Mouse (Mus musculus) heart, embryonic 14.5 days (tissue): Measurements from ENCODE around the gene Cgnl1. TPM values are rescaled to one million over a fixed set of nuclear protein-coding genes. Genes with fewer than 3 reads are reported as not detected.

Source experiments
- ATAC-seq: fragments of 200-750 bp; cut with Nextera tagmentation; 2 replicates; pipeline ENCODE4 v1.8.0; 2017; ENCODE audit warnings: low read depth, moderate TSS enrichment; ENCODE audit not compliant: insufficient number of reproducible peaks, insufficient read depth, low FRiP score
- H3K27ac ChIP-seq, 2 experiments: fragments of 200-500 bp in 1 of 2; fragments of 300-500 bp in 1 of 2; sonication (generic) in 1 of 2; replicated peaks in 1 of 2; 2 replicates each; pipeline ENCODE4 v1.5.1; 2012 to 2014; ENCODE audit warnings: low read depth in 2 of 2, low read length in 2 of 2, control low read depth in 1 of 2, mild to moderate bottlenecking in 1 of 2, mixed read lengths in 1 of 2; ENCODE audit not compliant: control insufficient read depth in 1 of 2, insufficient read depth in 1 of 2
- H3K27me3 ChIP-seq: fragments of 300-500 bp; sonication (generic); 2 replicates; pipeline ENCODE4 v1.6.1; 2014; ENCODE audit warnings: mild to moderate bottlenecking, low read length, control low read depth; ENCODE audit not compliant: control insufficient read depth, insufficient read depth
- H3K36me3 ChIP-seq: fragments of 300-500 bp; sonication (generic); 2 replicates; pipeline ENCODE4 v1.6.1; 2014; ENCODE audit warnings: mild to moderate bottlenecking, control low read depth, low read length, mixed read lengths; ENCODE audit not compliant: control insufficient read depth, insufficient read depth
- H3K4me1 ChIP-seq, 2 experiments: fragments of 200-500 bp in 1 of 2; fragments of 300-500 bp in 1 of 2; sonication (generic) in 1 of 2; 2 replicates each; pipeline ENCODE4 v1.6.1; 2012 to 2014; ENCODE audit warnings: low read length in 2 of 2, control low read depth in 1 of 2, mixed read lengths in 1 of 2; ENCODE audit not compliant: control insufficient read depth in 2 of 2, insufficient read depth in 2 of 2
- H3K4me2 ChIP-seq: fragments of 300-500 bp; sonication (generic); 2 replicates; pipeline ENCODE4 v1.6.1; 2014; ENCODE audit warnings: mild to moderate bottlenecking, low read length
- H3K4me3 ChIP-seq, 2 experiments: fragments of 200-500 bp in 1 of 2; fragments of 300-500 bp in 1 of 2; sonication (generic) in 1 of 2; 2 replicates each; pipeline ENCODE4 v1.5.1; 2012 to 2014; ENCODE audit warnings: low read length in 2 of 2, mild to moderate bottlenecking in 2 of 2, control low read depth in 1 of 2, low read depth in 1 of 2, moderate library complexity in 1 of 2; ENCODE audit not compliant: control insufficient read depth in 1 of 2, insufficient read depth in 1 of 2
- H3K9ac ChIP-seq: fragments of 300-500 bp; sonication (generic); 2 replicates; pipeline ENCODE4 v1.6.1; 2014; ENCODE audit warnings: mild to moderate bottlenecking, low read length
- H3K9me3 ChIP-seq: fragments of 300-500 bp; sonication (generic); 2 replicates; pipeline ENCODE4 v1.6.1; 2016; ENCODE audit warnings: low read length, control low read depth; ENCODE audit not compliant: control insufficient read depth
- WGBS: fragments of 180-500 bp; shearing (Covaris S2); extraction: QIAGEN DNeasy Blood & Tissue Kit; methylation state at CpG from one replicate; pipeline ENCODE4 v1.1.7; 2014; 5-methylcytosine and 5-hydroxymethylcytosine counted together
- polyA plus RNA-seq: library from polyadenylated mRNA; unstranded; fragments of >200 nt; fragmentation: Nextera tagmentation; extraction: Ambion mirVana; gene quantifications from 2 replicates; pipeline ENCODE4 v1.2.1, GENCODE M21; 2014

Gene Cgnl1
- polyA plus RNA-seq, 1 experiment from 2014 or later = 37.6 TPM

DNA sequence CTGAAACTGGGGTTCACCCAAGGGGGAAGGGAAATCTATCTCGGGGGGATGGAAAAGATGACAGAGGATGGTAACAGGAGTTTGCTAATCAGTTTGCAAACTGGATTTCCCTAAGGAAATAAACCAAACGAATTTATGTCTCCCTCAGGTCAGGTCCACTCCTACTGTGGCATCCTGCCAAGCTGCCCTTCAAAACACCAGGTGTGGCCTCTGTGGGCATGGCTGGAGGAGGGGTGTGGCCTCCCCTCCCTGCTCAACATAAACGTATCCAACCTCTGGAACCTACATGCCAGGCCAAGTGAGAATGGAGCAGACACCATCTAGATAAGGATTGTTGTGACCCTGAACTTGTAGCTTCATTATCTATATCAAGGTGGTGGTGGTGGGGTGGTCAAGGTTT is 185.0 kb downstream of the Cgnl1 start:
- Histone ChIP-seq H3K4me3 (no peak overlapping the region), H3K36me3 (peaks cover 36% of the 10 kb centered on the region), H3K4me2 (no peak overlapping the region), H3K9me3 (peaks cover 9% of the 10 kb centered on the region), H3K27ac (no peak overlapping the region), H3K4me1 (peaks cover 4 to 38% of the 10 kb centered on the region in 2 experiments; a peak in 3 of 4 replicates), H3K9ac (no peak overlapping the region), H3K27me3 (no peaks in the 10 kb centered on the region)
- ATAC-seq = no peak
- WGBS = 43% methylated on average over 3 of the region's 3 CpGs

DNA sequence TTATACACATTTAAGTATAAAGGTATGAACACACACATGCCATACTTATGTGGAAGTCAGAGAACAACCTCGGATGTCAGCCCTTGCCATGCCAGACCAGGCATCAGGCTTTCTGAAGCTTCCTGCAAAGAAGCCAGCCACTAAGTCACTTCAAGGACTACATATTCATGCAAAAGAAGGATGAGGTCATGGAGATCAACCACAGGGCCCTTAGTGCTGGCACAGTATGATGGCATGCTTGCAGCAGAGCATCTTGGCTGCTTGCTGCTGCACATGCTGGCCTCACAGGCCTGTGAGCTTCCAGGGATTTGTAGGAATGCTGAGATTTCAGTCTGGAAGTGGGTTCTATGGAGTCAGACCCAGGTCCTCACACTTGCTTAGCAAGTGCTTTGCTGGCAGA is 188.6 kb downstream of the Cgnl1 start:
- H3K27ac ChIP-seq = no peak overlapping the region
- H3K4me2 ChIP-seq = no peak overlapping the region
- H3K9ac ChIP-seq = no peak overlapping the region
- no peaks in the 10 kb centered on the region for H3K27me3 ChIP-seq
- H3K36me3 ChIP-seq = peaks cover 48% of the 10 kb centered on the region
- ATAC-seq = no peak
- H3K4me3 ChIP-seq = no peak overlapping the region
- peaks cover 0 to 13% of the 10 kb centered on the region in 2 experiments; a peak in 1 of 4 replicates for H3K4me1 ChIP-seq
- peaks cover 9% of the 10 kb centered on the region for H3K9me3 ChIP-seq
- 57% methylated on average over 1 of the region's 1 CpGs for WGBS

DNA sequence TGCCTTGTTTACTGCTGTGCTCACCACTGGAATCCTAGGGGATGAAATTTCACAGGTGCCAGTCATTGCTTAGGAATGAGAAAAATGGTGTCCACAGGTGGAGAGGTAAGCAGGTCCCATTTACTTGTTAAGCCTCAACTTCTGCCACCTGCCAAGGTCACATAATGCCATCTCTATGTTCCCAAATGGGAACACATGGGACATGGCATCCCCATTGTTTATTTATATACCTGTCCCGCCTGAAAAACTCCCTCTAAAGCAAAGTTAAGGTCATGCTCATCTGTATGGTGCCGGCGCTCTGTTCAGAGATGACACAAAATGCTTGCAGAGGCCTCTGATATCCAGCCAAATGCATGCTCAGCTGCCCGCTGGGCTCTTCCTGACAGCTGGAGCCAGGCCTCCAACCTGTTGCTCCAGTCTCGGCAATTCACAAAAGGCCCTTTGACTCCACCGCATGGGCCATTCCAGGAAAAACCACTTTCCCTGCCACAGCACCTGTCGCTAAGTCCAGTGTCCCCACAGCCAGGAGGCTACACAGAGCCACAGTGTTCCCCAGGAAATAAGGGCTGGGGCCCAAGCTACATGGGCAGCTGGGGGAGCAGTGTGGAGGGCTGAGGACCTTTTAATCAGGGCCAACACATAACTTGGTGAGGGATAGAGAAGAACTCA is 192.4 kb downstream of the Cgnl1 start:
- Histone ChIP-seq H3K4me1 (peaks cover 1 to 5% of the 10 kb centered on the region in 2 experiments; a peak in 2 of 4 replicates), H3K9me3 (no peaks in the 10 kb centered on the region), H3K36me3 (peaks cover 47% of the 10 kb centered on the region), H3K4me3 (no peak overlapping the region), H3K27ac (no peak overlapping the region), H3K27me3 (no peaks in the 10 kb centered on the region), H3K9ac (no peak overlapping the region), H3K4me2 (no peak overlapping the region)
- ATAC-seq = no peak
- WGBS = 72% methylated on average over 7 of the region's 7 CpGs

Other genes starting within 250 kb of the Cgnl1 start
- 125 and 136 TPM in 2 replicates for gene Myzap, start 179.2 kb downstream of the Cgnl1 start, polyA plus RNA-seq